Mouse (Mus musculus) ES-Bruce4 (cell line): ENCODE results near the gene Fcnb. TPM values are rescaled to one million over a fixed set of nuclear protein-coding genes. Genes with fewer than 3 reads are reported as not detected.

Experiments
- H3K27ac ChIP-seq: 2 replicates; pipeline ENCODE4 v1.5.1; 2012; ENCODE audit warnings: low read length, inconsistent platforms; ENCODE audit not compliant: insufficient read depth
- H3K27me3 ChIP-seq: 2 replicates; pipeline ENCODE4 v1.6.1; 2012; ENCODE audit warnings: mild to moderate bottlenecking, low read length, inconsistent platforms; ENCODE audit not compliant: control insufficient read depth, poor library complexity, insufficient read depth, severe bottlenecking
- H3K36me3 ChIP-seq: 2 replicates; pipeline ENCODE4 v1.6.1; 2012; ENCODE audit warnings: inconsistent platforms, mild to moderate bottlenecking, low read length, moderate library complexity; ENCODE audit not compliant: control insufficient read depth, poor library complexity, insufficient read depth, severe bottlenecking
- H3K4me1 ChIP-seq: one replicate; pipeline ENCODE4 v1.8.1; 2011; ENCODE audit warnings: low read length; ENCODE audit not compliant: control insufficient read depth, insufficient read depth
- H3K4me3 ChIP-seq: 2 replicates; pipeline ENCODE4 v1.5.1; 2011; ENCODE audit warnings: low read depth, mild to moderate bottlenecking, low read length
- H3K9ac ChIP-seq: 2 replicates; pipeline ENCODE4 v1.6.1; 2012; ENCODE audit warnings: low read depth, mild to moderate bottlenecking, inconsistent platforms; ENCODE audit not compliant: poor library complexity, severe bottlenecking
- H3K9me3 ChIP-seq: replicated peaks from 2 replicates; pipeline ENCODE4 v1.6.1; 2012; ENCODE audit warnings: mild to moderate bottlenecking, low read length, inconsistent platforms; ENCODE audit not compliant: control insufficient read depth, poor library complexity, insufficient read depth, severe bottlenecking
- CTCF ChIP-seq: IDR thresholded peaks from one replicate; pipeline ENCODE4 v1.8.1; 2011; ENCODE audit warnings: low read depth, low read length
- EP300 ChIP-seq: IDR thresholded peaks from 2 replicates; pipeline ENCODE4 v1.6.1; 2011; ENCODE audit warnings: low read depth, low read length; ENCODE audit not compliant: insufficient read depth
- POLR2A ChIP-seq: IDR thresholded peaks from one replicate; pipeline ENCODE4 v1.8.1; 2011; ENCODE audit warnings: low read length; ENCODE audit not compliant: insufficient read depth
- polyA plus RNA-seq: library from polyadenylated mRNA; stranded (reverse); fragments of >200 nt; gene quantifications from 2 replicates; pipeline ENCODE4 v1.2.4, GENCODE M21; 2011; ENCODE audit warnings: low read depth; ENCODE audit not compliant: missing spikeins, insufficient read depth, insufficient read length

The Fcnb gene
- polyA plus RNA-seq, 1 experiment: not detected

GRCm38 (mm10) chr2:28037505-28038390, 46.9 kb downstream of the Fcnb start:
- Histone ChIP-seq H3K9ac (no peak overlapping the region), H3K36me3 (no peaks in the 10 kb centered on the region), H3K4me1 (no peaks in the 10 kb centered on the region), H3K27ac (no peak overlapping the region), H3K27me3 (no peaks in the 10 kb centered on the region), H3K9me3 (no peaks in the 10 kb centered on the region), H3K4me3 (no peak overlapping the region)
- TF ChIP-seq CTCF (no peak), POLR2A (no peak), EP300 (no peak)

GRCm38 (mm10) chr2:28036788-28037187, 47.9 kb downstream of the Fcnb start:
- H3K27me3 ChIP-seq: no peaks in the 10 kb centered on the region
- H3K9me3 ChIP-seq: no peaks in the 10 kb centered on the region
- no peak overlapping the region for H3K27ac ChIP-seq
- no peak overlapping the region for H3K4me3 ChIP-seq
- H3K36me3 ChIP-seq: no peaks in the 10 kb centered on the region
- no peaks in the 10 kb centered on the region for H3K4me1 ChIP-seq
- no peak overlapping the region for H3K9ac ChIP-seq
- TF ChIP-seq CTCF (no peak), POLR2A (no peak), EP300 (no peak)

- Histone ChIP-seq H3K27ac (no peak overlapping the region), H3K4me3 (no peak overlapping the region), H3K9ac (no peak overlapping the region), H3K27me3 (no peaks in the 10 kb centered on the region), H3K9me3 (no peaks in the 10 kb centered on the region), H3K36me3 (no peaks in the 10 kb centered on the region), H3K4me1 (no peaks in the 10 kb centered on the region)
- TF ChIP-seq CTCF (no peak), POLR2A (no peak), EP300 (no peak)
Measured at GRCm38 (mm10) chr2:28034011-28034710, 50.5 kb downstream of the Fcnb start.

- Histone ChIP-seq H3K27me3 (no peaks in the 10 kb centered on the region), H3K9me3 (no peaks in the 10 kb centered on the region), H3K4me1 (no peaks in the 10 kb centered on the region), H3K36me3 (no peaks in the 10 kb centered on the region), H3K9ac (no peak overlapping the region), H3K27ac (no peak overlapping the region), H3K4me3 (no peak overlapping the region)
- no peak for TF ChIP-seq CTCF
- TF ChIP-seq EP300: no peak
- no peak for TF ChIP-seq POLR2A
Measured at GRCm38 (mm10) chr2:28032469-28032868, 52.2 kb downstream of the Fcnb start.

GRCm38 (mm10) chr2:28031860-28032259, 52.8 kb downstream of the Fcnb start:
- no peak for TF ChIP-seq CTCF
- no peaks in the 10 kb centered on the region for H3K27me3 ChIP-seq
- no peak overlapping the region for H3K9ac ChIP-seq
- H3K9me3 ChIP-seq: no peaks in the 10 kb centered on the region
- H3K36me3 ChIP-seq: no peaks in the 10 kb centered on the region
- no peaks in the 10 kb centered on the region for H3K4me1 ChIP-seq
- no peak overlapping the region for H3K27ac ChIP-seq
- H3K4me3 ChIP-seq: no peak overlapping the region

Other genes with a start within 250 kb of the Fcnb start
- 19.3 and 21.7 TPM in 2 replicates for gene Col5a1, start 198.5 kb downstream of the Fcnb start, polyA plus RNA-seq
- gene Olfm1, start 108.1 kb upstream of the Fcnb start, polyA plus RNA-seq: 8.9 and 10.8 TPM in 2 replicates